Mouse (Mus musculus) naive thymus-derived CD4-positive, alpha-beta T cell, adult 2 months (primary cell): ENCODE data around the gene Macrod1.
"Not testable (repeated sequence)": the region's sequence is repeated elsewhere in the genome, so short reads cannot be mapped to it uniquely, and the experiment has no call there.

Experiments used
- DNase-seq: peaks from one replicate; pipeline ENCODE4 v3.0.0-alpha.2; 2011; ENCODE audit warnings: low read depth

The Macrod1 gene

DNA sequence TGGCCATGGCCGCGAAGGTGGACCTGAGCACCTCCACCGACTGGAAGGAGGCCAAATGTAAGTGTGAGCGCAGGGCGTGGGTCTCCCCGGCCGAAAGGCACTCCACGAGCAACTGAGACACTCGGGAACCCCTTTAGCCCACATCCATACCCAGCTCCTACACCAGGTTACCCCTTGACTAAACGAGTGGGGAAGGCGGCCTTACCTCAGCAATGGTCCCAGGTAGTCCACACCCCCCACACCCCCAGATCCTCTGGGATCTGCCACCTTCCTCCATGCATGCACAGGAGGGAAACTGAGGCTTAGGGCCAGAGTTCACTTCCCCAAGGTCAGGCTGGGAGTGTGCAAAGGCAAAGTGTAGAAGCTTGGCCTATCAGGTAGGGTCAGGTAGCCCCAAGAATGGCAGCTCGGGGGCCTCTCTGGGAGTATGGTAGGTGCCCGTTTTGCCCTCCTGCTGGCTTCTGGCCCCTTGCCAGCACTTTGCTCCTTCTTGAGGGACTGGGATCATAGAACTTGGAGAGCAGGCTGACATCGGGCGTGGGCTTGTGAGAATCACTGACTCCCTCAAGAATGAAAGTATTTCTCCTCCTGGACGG, 614 bp downstream of the Macrod1 start:
- DNase-seq: no peak

DNA sequence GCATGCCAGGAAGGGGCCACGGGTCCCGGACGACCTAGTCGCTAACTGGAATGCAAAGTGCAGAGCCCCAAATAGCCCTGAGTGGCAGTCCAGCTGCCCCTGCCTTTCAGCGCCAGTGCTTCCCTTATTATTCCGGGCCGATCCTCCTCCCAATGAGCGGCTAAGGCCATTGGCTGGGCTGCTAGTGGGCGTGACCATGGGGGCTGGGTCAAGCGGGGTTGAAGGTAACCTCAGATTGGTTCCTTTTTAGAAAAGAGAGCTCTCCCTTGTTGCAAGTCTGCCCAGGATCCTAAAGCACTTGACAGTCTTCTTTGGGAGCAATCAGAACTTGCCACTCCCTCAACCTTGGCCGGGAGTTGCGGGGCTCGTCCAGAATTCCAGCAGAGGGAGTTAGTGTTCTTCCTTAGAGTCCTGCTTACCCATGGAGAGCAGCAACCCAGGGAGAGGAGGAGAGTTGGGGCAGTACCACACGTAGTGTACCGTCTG, 1.2 kb downstream of the Macrod1 start:
- peak; percentile 72 for DNase-seq

DNA sequence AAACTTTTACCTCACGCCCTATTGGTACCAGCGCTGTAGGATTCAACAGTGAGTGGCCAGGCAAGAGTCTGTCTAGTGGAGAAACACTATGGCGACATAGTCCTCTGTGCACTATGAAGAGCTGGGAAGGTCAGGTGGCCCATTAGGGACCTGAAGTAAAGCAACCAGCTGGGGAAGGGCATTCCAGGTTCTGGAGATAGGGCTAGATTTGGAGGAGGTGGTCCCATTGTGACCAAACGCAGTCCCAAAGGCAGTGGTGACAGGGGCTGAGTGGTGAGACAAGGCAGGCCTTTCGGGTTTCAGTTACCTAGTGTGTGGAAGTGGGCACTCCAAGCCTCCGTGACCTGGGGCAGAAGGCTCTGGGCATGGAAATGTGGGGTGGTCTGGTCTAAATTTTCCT, 1.9 kb downstream of the Macrod1 start:
- DNase-seq: no peak

DNA sequence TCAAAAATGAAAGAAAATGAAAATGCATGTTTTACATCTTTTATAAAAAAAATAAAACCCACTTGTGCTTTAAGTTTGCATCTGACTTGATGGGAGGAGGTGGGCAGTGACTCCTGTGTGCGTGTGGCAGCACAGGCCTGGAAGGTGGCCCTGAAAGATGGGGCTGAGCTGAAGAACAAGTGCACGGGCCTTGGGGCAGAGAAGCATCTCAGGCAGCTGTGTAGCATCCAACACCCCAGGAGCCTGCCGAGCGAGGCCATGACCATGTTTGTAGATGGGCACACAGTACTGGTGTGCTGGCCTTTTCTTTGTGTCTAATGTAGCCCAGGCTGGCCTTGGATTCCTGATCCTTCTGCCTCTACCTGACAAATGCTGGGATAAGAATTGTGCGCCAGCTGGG, 5.5 kb downstream of the Macrod1 start:
- no peak for DNase-seq

DNA sequence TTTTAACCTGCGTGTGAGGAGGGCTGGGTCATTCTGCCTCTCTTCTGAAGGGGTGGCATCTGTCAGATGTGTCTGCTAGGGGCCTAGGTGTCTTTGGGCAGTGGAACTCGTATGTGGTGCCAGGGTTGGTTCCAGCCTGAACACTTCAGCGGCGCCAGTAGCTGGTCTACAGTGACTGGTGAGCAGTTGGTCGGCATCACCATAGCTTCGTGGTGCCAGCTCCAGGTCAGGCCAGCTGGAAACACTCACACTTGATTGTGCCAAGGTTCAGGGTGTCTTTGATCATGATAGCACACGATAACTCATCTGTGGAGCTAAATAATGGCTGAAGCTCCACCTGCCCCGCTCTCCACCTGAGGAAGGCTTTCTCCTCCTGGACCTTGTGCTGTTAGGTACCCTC, 6.3 kb downstream of the Macrod1 start:
- no peak for DNase-seq

DNA sequence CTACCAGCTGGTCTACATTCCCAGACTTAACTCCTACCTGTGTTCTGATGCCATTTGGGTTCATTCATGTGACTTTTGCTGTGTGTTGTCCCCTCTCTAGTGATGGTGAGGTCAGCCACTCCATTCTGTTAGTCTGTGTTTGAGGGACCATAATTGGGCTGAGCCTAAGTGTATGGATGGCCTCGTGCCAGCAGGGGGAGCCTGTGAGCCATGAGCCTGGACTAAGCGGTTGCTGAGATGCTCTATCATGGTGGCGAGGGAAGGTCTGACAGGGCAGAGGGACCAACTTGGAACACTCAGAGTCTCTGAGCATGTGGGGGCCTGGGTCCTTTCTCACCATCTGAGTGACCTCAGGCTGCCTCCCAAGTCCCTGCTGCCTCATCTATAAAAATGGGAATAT, 8.0 kb downstream of the Macrod1 start:
- DNase-seq: peak; percentile 89

DNA sequence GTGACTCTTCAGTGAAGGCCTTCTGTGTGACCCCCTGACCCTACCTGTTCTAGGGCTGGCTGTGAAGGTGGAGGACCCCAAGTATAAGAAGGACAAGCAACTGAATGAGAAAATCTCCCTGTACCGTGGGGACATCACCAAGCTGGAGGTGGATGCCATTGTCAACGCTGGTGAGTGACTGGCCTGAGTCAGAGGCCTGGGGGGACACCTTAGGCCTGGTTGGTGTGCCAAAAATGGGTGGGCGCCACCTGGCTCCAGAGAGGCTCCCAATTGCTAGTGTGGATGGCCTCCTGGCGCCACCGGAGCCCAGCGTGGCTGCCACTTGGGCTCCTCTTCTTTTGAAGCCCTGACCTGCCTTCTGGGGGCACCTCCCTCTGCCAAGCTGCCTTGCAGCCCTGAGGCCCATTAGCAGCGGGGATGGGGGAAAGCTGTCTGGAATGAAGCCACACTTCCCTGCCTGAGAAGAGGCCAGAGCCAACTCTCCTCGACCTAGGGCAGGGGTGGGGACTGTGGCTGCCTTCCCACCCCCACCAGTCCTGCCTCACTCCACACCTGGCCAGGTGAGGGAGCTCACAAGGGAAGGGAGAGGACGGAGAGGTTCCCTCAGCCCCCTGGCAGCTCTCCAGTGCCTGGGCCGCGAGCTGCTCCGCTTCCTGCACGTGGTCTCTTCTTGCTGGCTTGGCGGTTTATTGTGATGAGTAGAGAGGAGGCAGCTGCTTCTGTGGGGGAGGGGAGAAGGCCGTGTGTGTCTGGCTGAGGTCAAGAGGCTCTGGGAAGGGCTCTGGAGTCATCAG, 9.6 kb downstream of the Macrod1 start:
- DNase-seq: peak; percentile 61

DNA sequence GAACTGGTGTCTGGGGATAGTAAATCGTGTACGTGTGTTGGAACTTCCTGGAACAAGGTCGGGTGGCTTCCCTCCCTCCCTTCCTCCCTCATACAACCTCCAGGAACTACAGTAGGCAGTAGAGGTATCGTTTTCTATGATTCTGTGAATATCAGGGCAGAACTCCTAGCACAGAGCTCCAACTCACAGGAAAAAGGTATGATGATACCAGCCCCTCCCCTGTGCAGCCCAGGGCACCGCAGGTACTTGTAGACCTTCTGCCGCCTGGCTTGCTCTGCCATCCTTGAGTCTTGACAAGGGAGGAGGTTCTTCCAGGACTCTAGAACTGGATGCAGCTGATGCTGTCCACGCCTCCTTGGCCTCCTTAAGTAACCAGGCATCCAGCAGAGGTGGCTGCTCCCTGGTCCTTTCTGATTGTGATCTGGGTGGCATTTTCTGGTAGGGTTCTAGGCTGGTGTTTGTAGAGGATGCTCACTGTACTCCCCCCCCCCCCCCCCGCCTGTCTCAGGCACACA, 10.3 kb downstream of the Macrod1 start:
- peak; percentile 19 for DNase-seq

DNA sequence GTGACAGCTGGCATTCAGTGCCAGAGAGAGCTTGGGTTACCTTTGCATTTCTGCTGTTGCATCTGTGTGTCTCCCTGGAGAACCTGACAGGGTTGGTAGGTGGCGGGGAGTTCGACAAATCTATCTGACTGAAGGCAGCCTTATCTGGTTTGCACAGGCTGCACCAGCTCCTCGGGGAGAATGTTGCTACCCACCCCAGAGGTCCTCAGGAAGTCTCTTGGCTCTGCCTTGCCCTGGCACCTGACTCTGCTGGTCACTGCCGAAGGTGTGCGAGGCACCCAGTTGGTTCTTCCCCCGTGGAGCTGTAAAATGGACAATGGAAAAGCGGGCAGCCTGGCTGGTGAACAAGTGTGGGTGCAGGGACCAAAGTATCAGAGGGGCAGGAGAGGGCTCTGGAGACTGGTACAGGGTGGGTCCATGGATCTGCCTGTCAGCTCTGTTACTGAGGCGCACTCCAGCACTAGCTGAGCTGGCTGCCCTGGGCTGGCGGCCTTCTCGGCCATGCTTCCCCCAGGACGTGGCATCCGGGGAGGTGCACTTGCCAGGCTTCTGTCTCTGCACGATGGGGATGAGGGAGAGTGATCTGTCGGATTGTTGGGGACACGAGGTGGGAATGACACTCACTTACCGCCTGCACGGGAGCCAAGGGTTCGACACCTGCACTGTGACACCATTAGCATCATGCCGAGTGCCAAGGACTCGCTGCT, 10.9 kb downstream of the Macrod1 start:
- no peak for DNase-seq

DNA sequence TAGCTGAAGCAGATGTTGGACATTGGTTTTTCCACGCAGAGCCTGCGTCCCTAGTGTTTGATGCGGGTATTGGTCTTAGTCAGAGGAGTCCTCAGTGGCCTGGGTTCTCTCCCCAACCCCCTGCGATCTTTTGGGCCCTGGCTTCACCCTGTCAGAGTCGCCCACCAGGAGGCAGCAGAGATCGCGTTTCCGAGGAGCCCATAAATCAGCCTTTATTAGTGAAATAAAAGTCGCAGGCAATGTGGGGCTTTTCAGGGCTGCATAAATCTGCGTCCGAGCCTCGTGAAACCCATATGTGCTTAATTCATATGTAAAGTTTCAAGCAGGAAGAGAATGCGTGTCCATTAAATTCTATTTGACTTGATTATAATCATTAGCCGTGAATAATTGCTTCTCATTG, 11.5 kb downstream of the Macrod1 start:
- DNase-seq: peak; percentile 81

DNA sequence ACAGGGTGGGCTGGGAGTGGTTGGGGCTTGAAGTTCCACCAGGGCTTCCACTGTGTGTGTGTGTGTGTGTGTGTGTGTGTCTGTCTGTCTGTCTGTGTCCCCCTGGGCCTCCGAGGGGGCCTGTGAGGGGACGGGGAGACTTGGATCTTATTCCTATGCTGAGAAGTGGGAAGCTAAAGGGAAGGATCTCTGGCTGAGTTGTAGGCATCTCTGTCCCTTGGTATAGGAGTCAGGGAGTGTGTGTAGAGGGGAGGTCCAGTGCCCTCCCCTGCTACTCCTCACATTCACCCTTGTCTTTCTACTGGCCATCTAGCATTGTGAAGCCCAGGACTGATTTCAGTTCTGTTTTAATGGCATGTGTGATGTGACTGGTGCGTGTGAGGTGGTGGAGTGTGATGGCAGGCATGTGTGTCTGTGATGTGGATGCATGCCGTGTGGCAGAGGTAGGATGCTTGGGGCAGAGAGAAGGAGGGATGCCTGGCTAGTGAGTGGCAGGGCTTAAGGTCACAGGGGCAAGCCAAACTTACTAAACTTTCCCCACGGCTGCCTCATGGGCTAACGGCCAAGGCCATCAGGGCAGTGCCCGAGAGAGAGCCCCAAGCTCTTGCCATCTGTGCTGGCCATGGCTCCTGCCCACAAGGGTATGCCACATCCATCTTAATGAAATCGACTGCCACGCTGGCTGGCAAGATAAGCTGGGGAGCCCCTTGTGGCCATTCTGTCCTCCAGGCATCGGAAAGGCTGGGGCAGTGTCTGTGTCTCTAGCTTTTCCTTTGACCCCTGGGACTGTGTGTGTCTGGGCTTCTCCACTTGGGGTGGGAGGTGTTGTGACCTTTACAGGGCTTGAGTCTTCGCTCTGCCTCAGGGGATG, 12.3 kb downstream of the Macrod1 start:
- DNase-seq: no peak

DNA sequence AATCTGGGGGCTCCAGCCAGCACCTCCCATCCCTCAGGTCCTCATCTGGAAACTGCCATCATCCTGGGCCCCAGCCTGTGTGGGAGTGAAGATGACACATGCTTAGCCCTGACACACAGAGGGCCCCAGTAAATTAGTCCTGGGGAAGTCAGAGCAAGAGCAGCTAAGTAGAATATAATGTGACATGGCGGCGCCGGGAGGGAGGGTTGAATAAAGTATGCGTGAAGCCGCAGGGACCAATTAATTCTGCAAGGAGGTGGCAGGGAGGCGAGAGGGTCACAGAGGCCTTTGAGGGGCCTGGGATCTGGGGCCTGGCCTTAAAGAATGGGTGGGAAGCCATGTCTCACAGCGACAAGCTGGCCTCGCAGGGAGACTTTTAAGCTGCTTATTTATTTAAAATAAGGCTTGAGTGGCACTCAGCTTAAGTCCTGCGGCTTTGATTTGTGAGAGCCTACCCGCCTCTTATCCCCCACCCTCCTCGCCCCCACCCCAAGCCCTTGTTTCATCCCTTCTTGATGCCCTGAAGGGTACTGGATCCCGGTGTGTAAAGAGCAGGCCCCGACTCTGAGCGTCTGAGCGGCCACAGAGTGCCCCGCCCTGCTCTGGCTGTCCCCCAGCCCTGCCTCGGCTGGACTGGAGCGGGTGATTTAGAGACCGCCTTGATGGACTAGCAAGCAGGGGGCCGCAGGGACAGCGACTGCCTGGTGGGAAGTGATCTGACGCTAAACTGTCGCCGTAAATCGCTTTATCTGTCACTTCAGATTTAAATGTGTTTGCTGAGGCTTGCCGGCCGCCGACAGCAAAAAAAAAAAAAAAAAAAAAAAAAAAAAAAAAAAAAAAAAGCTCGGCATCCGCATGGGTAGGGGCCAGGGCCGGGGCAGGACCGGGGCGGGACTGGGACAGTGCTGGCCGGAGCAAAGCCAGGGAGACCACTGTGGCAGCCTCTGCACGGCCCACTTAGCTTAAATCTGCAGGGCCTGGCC, 13.5 kb downstream of the Macrod1 start:
- no peak for DNase-seq

DNA sequence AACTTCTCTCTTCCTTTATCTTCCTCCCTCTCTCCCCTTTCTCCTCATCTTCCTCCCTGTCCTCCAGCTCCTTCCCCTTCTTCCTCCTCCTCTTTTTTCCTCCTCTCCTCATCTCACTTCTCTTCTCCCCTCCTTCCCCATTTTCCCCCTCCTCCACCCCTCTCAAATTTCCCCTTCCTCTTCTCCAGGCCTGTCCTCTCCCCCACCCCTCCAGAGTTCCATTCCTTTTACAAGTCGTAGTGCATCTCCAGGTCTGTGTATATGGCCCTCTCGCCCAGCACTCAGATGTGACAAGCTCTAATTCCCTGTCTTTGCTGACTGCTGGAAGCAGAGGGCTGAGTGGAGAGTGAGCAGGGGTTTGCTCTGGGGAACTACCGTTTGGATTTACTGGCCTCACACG, 14.2 kb downstream of the Macrod1 start:
- DNase-seq: no peak

DNA sequence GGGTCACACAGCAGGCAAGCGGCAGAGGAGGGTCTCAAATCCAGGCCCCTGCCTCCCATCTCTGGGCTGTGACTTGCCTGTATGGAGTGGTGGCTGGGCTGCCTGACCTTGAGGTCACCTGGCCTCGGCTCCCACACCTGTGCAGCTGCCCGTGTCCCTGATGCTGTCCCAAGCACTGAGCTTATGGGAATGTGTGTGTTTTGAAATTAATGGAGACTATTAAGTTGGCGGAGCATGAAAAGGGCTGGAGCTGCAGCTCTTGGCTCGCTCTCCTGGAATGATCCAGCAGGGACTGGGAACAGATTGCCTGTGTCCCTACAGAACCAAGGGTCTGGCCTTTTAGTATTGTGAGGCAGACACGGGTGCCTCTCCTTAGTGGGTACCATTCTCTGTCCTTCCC, 15.6 kb downstream of the Macrod1 start:
- DNase-seq: no peak

DNA sequence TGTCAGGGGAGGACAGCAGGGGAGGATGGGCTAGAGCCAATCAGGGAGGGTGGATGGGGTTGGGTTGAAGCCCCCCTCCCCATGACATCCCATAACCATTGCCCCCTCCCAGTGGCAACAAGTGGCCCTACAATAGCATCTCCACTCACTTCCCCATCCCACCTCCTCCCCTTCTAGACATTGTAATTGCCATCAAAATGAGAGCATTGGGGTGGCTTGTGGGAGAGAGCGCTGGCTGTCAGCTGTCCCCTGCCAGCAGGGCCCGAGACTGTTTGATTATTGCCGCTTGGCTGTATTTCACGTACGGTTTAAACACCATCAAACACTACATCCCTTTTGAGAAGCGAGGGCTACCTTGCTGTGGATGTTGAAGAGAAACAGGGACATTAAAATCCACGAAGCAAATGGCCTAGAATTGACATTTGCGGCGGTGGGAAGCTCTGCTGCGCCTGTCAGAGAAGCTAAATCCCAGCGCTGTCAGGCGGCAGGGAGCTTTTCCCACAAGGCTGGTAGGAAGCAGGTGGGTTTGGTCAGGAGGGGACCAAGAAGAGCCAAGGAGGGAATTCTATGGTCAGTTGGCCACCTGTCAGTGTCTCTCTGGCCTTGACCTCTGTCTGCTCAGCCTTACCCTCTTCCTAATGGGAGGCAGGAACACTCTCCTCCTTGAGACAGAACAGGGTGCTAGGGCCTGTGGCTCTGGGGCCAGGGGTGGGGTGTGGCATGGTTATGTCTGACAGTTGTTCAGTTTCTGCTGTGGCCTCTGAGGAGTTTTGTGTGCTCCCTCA, 17.6 kb downstream of the Macrod1 start:
- DNase-seq: no peak

DNA sequence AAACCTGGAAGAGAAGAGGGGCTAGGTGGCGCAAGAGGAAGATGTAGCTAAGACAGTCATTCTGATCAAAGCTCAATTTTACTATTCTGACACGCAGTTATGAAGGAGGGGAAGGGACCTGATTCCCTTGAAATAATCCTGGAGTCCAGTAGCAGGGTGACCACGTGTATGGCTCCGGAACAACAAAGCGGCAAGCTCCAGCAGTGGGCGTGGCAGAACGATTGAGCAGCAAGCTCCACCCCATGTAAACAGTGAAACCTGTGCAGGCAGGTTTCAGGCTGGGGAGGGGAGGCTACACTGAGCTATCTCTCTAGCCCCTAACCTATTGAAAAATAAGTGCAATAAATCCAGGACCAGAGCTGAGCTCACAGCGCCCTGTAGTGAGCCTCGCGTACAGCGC, 18.7 kb downstream of the Macrod1 start:
- DNase-seq: not testable (repeated sequence)

DNA sequence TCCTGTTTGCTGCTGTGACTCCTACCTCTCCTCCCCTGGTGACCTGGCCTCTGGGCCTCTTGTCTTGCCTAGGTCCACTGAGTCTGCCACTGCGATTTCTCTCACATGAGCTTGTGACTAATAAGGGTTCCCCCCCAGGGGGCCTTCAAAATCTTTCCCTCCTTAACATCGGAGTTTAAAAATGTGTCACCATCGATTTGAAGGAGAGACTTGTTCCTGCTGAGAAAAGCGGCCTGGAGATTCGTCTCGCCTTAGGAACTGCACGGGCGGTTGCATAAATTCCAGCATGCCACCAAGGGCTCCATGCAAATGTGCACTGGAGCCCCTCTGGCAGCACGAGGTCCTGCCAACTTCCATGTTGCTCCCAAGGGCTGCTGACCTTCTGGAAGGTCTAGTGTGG, 21.1 kb downstream of the Macrod1 start:
- DNase-seq: no peak

DNA sequence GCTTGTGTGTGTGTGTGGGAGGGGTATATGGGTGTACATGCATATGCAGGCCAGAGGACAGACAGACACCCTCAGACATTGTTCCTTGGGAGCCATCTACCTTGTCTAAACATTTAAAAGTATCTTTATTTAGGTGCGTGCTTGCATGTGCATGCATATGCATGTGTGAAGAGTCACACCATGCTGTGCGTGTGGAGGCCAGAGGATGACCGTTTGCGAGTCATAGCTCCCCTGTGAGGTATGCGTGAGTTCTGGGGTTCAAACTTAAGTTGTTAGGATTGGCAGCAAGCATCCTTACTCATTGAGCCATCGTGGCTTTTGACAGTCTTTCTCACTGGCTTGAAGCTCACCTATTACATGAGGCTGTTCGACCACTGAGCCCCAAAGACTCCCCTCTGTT, 21.7 kb downstream of the Macrod1 start:
- no peak for DNase-seq

DNA sequence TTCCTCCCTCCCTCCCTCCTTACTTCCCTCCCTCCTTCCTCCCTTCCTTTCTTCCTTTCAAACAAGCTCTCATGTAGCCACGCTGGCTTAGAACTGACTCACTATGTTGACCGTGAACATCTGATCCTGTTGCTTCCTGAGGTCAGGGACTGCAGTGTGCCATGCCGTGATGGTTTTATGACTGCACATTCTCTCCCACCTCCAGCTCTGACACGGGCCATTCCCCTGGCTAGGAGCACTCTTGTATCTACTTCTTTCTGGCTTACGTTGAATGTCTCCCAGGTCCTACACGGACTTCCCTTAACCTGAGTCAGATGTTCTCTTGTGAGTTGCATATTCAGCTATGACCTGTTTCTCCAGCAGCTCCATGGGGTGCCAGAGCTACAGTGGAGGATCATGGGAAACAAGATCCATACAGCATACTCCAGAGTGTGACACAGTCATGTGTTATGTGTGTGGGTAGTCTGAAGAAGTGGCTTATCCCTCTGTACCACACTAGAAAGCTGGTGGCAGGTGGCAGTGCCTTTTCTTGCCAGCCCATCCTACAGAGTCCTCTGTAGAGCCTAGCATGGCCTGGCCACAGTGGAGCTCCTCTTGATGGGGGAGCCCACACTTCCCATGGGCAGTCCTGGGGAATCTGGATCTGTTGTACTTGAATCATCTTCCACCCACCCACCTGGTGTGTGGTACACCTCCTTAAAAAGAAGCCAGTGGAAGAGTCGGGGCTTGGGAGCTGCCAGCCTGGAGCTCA, 25.1 kb downstream of the Macrod1 start:
- DNase-seq: no peak
